Mouse (Mus musculus): ENCODE results near the gene Arhgef33. TPM values are rescaled to one million over a fixed set of nuclear protein-coding genes. Genes with fewer than 3 reads are reported as not detected.
"Not testable (repeated sequence)": the region's sequence is repeated elsewhere in the genome, so short reads cannot be mapped to it uniquely, and the experiment has no call there.

The Arhgef33 gene
- 0.21 and 0.40 TPM in 2 replicates for polyA plus RNA-seq (2012; rRNA removed)

DNA sequence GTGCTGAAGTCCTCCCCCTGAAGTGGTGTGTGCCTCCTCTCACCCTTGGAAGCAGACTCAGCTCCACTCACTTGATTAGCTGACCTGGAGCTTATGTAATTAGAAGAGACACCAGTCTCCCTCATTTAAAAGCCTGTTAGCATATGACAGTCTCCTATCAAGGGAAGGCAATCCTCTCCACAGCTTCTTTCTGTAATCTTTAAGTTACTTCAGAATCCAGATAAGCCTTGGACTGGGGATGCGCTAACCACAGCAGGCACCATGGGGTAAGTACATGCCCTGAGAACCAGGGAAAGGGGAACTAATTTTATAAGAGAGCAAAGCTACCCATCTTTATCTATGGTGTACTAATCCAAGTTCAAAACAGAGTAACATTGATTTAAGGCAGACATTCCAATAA is at the start of gene Arhgef33:
Arhgef33 (plus strand) TSS at position 157 of the 400 bp plus-strand sequence.
- TF ChIP-seq CTCF (IDR thresholded peaks at IDR 0.05; ENCODE audit: insufficient read depth, low read length) (no peak), POLR2A (IDR thresholded peaks at IDR 0.05; ENCODE audit: borderline replicate concordance, extremely low read depth, low read depth, low read length) (no peak)
- Histone ChIP-seq H3K4me1 (ENCODE audit: control insufficient read depth, insufficient read depth, low read length) (no peaks in the 10 kb centered on the region), H3K4me3 (replicated peaks; ENCODE audit: extremely low read depth, low read depth, low read length) (no peak within 1 kb of the TSS)
- 97% methylated on average over 1 of the region's 1 CpGs for WGBS
- DNase-seq: no peak

GRCm38 (mm10) chr17:80267065-80267464 is 40.1 kb upstream of the Arhgef33 start:
- TF ChIP-seq POLR2A (IDR thresholded peaks at IDR 0.05; ENCODE audit: borderline replicate concordance, extremely low read depth, low read depth, low read length) (no peak), CTCF (IDR thresholded peaks at IDR 0.05; ENCODE audit: insufficient read depth, low read length) (no peak)
- Histone ChIP-seq H3K4me1 (ENCODE audit: control insufficient read depth, insufficient read depth, low read length) (no peaks in the 10 kb centered on the region), H3K4me3 (replicated peaks; ENCODE audit: extremely low read depth, low read depth, low read length) (no peak overlapping the region)
- 95% methylated on average over 4 of the region's 4 CpGs for WGBS
- DNase-seq: no peak

DNA sequence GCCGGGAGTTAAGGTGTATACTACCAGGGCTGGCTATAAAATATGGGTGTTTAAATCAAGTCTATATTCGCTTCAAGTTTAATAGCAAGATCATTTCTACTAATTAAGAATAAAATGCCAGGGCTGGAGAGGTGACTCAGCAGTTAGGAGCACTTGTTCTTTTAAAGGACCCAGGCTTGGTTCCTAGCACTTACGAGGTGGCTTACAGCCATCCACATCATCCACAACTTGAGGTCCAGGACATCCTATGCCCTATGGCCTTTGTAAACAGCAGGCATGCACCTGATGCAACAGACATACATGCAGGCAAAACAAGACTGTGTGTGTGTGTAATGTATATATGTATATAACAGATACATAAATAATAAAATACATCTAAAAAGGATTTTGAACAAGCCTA is 39.1 kb upstream of the Arhgef33 start:
- TF ChIP-seq CTCF (IDR thresholded peaks at IDR 0.05; ENCODE audit: insufficient read depth, low read length): no peak
- WGBS: 97% methylated on average over 3 of the region's 3 CpGs
- no peak for DNase-seq

GRCm38 (mm10) chr17:80270622-80271021 is 36.6 kb upstream of the Arhgef33 start:
- not testable (repeated sequence) for DNase-seq
- WGBS: 97% methylated on average over 7 of the region's 7 CpGs

More for the DNA sequence above, 39.1 kb upstream of the Arhgef33 start:
- no peaks in the 10 kb centered on the region for H3K4me1 ChIP-seq (ENCODE audit: control insufficient read depth, insufficient read depth, low read length)
- no peak overlapping the region for H3K4me3 ChIP-seq (replicated peaks; ENCODE audit: extremely low read depth, low read depth, low read length)

DNA sequence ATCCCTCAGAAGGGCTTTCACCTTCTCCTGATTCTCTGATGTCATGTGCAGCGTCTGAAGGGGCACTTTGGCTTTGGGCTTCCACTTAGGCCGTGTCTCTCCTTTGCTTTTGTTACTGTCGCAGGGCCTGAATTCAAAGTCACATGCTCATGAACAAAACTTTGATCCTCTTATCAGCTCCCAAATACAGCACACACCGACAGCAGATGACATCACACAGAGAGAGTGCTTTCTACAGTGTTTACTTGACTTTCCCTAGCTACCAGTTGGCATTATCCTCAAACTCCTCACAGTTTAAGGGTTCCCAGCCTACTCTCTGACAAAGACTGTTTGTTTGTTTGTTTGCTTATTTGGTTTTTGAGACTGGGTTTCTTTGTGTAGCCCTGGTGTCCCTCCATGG is 29.0 kb upstream of the Arhgef33 start:
- 67% methylated on average over 4 of the region's 4 CpGs for WGBS
- DNase-seq: no peak
- no peak overlapping the region for H3K4me3 ChIP-seq (replicated peaks; ENCODE audit: extremely low read depth, low read depth, low read length)
- H3K4me1 ChIP-seq (ENCODE audit: control insufficient read depth, insufficient read depth, low read length): no peaks in the 10 kb centered on the region; the same call in 1 of the 2 replicates
- no peak for TF ChIP-seq CTCF (IDR thresholded peaks at IDR 0.05; ENCODE audit: insufficient read depth, low read length)
- no peak for TF ChIP-seq POLR2A (IDR thresholded peaks at IDR 0.05; ENCODE audit: borderline replicate concordance, extremely low read depth, low read depth, low read length)

More at GRCm38 (mm10) chr17:80270622-80271021, 36.6 kb upstream of the Arhgef33 start:
- not testable (repeated sequence) for H3K4me1 ChIP-seq (ENCODE audit: control insufficient read depth, insufficient read depth, low read length); H3K4me3 ChIP-seq (replicated peaks; ENCODE audit: extremely low read depth, low read depth, low read length)

- DNase-seq: no peak
- no peaks in the 10 kb centered on the region for H3K4me1 ChIP-seq (ENCODE audit: control insufficient read depth, insufficient read depth, low read length)
- WGBS: 79% methylated on average over 8 of the region's 8 CpGs
- no peak for TF ChIP-seq POLR2A (IDR thresholded peaks at IDR 0.05; ENCODE audit: borderline replicate concordance, extremely low read depth, low read depth, low read length)
- TF ChIP-seq CTCF (IDR thresholded peaks at IDR 0.05; ENCODE audit: insufficient read depth, low read length): no peak
- H3K4me3 ChIP-seq (replicated peaks; ENCODE audit: extremely low read depth, low read depth, low read length): no peak overlapping the region
Observed at GRCm38 (mm10) chr17:80279340-80280070, 27.7 kb upstream of the Arhgef33 start.

DNA sequence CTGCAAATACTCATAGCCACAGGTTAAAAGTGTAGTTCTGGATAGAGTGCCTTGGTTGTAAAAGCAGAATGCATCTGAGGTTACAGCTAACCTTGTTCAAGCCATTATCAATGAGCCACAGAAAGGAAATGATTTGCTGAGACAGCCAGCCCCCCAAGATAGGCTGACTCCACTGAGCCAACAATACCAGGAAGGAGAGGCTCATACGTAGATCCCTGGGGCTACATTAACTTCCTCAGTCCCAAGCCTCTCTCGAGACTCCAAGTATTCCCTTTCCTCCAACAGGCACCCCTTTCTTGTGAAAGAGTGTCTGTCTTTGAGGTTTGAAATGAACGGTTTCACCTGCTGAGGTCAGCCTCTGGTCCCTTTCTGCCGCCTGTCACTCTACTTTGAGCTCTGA is 22.8 kb upstream of the Arhgef33 start:
- TF ChIP-seq CTCF (IDR thresholded peaks at IDR 0.05; ENCODE audit: insufficient read depth, low read length) (no peak), POLR2A (IDR thresholded peaks at IDR 0.05; ENCODE audit: borderline replicate concordance, extremely low read depth, low read depth, low read length) (no peak)
- no peak for DNase-seq
- H3K4me3 ChIP-seq (replicated peaks; ENCODE audit: extremely low read depth, low read depth, low read length): no peak overlapping the region
- peaks cover 7% of the 10 kb centered on the region; the same call in 1 of the 2 replicates for H3K4me1 ChIP-seq (ENCODE audit: control insufficient read depth, insufficient read depth, low read length)
- WGBS: 57% methylated on average over 4 of the region's 4 CpGs

DNA sequence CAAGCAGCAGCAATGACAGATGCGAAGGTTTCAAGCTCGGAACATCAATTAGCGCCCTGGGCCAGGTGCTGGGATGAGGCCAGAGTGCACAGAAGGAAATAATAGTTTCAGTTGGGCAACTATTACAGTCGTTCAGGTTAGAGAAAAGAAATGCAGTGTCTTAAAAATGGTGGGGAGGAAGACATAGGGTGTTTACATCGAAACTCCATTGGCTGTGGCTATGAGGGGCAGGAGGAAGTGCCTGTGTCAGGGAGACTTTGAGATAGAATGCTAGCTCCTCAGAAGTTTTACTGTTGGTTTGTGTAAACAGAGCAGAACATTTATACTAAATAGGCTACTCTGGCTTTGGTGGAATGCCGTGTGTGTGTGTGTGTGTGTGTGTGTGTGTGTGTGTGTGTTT is 19.2 kb upstream of the Arhgef33 start:
- no peak overlapping the region for H3K4me3 ChIP-seq (replicated peaks; ENCODE audit: extremely low read depth, low read depth, low read length)
- H3K4me1 ChIP-seq (ENCODE audit: control insufficient read depth, insufficient read depth, low read length): peaks cover 7% of the 10 kb centered on the region; the same call in 1 of the 2 replicates
- no peak for DNase-seq
- TF ChIP-seq POLR2A (IDR thresholded peaks at IDR 0.05; ENCODE audit: borderline replicate concordance, extremely low read depth, low read depth, low read length): no peak
- 69% methylated on average over 6 of the region's 6 CpGs for WGBS

DNA sequence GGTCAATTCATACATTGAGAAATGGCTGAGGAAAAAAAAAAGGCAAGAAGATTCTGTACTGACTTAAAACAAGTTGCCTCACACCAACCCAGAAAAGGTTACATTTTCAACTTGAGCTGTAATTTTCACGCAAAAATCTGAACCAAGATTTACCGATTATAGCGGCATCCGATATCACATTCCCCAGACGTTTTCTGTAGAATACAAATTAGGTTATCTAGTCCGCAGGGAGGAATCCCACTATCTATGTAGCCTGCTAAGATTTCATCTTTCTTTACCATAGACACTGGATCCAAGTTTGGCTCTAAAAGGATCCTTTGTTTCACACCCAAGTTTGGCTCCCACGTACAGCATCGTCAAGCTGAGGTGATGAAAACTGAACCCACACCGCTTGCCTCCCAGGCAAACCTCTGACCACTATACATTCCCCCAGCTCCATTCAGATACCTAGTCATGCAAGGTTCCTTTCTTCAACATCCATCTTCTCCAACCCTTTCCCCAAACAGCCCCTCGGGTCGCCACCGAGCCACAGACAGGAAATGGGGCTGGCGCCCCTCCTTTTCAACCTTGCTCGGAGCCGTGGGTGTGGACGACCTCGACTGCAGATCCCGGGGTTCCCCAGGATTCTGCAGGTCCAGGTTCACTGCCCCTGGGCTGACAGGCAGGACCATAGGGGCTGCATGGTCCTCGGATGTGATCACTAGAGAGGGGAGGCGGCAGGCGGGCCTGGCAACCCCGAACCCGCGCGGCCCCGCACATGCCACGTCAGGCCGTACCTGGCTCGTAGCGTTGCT is 17.7 kb upstream of the Arhgef33 start:
- Histone ChIP-seq H3K4me3 (replicated peaks; ENCODE audit: extremely low read depth, low read depth, low read length) (peak overlapping the region; percentile 97), H3K4me1 (ENCODE audit: control insufficient read depth, insufficient read depth, low read length) (peaks cover 7% of the 10 kb centered on the region; the same call in 1 of the 2 replicates)
- DNase-seq: no peak
- TF ChIP-seq CTCF (IDR thresholded peaks at IDR 0.05; ENCODE audit: insufficient read depth, low read length) (no peak), POLR2A (IDR thresholded peaks at IDR 0.05; ENCODE audit: borderline replicate concordance, extremely low read depth, low read depth, low read length) (no peak)
- under 1% methylated on average over 30 of the region's 30 CpGs for WGBS
